Mouse (Mus musculus) lung, embryonic 14.5 days (tissue): ENCODE results near the gene Cul9. TPM values are rescaled to one million over a fixed set of nuclear protein-coding genes. Genes with fewer than 3 reads are reported as not detected.

Experiments used
- ATAC-seq: fragments of 200-750 bp; cut with Nextera tagmentation; 2 replicates; pipeline ENCODE4 v1.8.0; 2017; ENCODE audit warnings: mild to moderate bottlenecking, moderate TSS enrichment, moderate library complexity; ENCODE audit not compliant: insufficient read depth
- DNase-seq: peaks from one replicate; pipeline ENCODE4 v3.0.0-alpha.2; 2015
- H3K27ac ChIP-seq: fragments of 300-500 bp; sonication (generic); 2 replicates; pipeline ENCODE4 v1.5.1; 2014; ENCODE audit warnings: low read depth, mild to moderate bottlenecking, moderate library complexity
- H3K27me3 ChIP-seq: fragments of 300-500 bp; sonication (generic); 2 replicates; pipeline ENCODE4 v1.6.1; 2014; ENCODE audit warnings: low read length, control low read depth; ENCODE audit not compliant: insufficient read depth
- H3K36me3 ChIP-seq: fragments of 300-500 bp; sonication (generic); 2 replicates; pipeline ENCODE4 v1.6.1; 2014; ENCODE audit warnings: control low read depth; ENCODE audit not compliant: insufficient read depth
- H3K4me1 ChIP-seq: fragments of 300-500 bp; sonication (generic); 2 replicates; pipeline ENCODE4 v1.6.1; 2014; ENCODE audit warnings: antibody characterized with exemption, control low read depth; ENCODE audit not compliant: insufficient read depth
- H3K4me2 ChIP-seq: fragments of 300-500 bp; sonication (generic); 2 replicates; pipeline ENCODE4 v1.6.1; 2014; ENCODE audit warnings: mild to moderate bottlenecking
- H3K4me3 ChIP-seq: fragments of 300-500 bp; sonication (generic); 2 replicates; pipeline ENCODE4 v1.5.1; 2014; ENCODE audit warnings: low read depth, low read length
- H3K9ac ChIP-seq: fragments of 300-500 bp; sonication (generic); 2 replicates; pipeline ENCODE4 v1.6.1; 2014
- H3K9me3 ChIP-seq: fragments of 300-500 bp; sonication (generic); 2 replicates; pipeline ENCODE4 v1.6.1; 2016; ENCODE audit warnings: low read depth, low read length, control low read depth
- CTCF ChIP-seq: IDR thresholded peaks from 2 replicates; pipeline ENCODE4 v1.5.1; 2016; ENCODE audit warnings: antibody characterized with exemption, low read depth
- WGBS: fragments of 180-500 bp; shearing (Covaris S2); extraction: QIAGEN DNeasy Blood & Tissue Kit; methylation state at CpG from one replicate; pipeline ENCODE4 v1.1.7; 2014; 5-methylcytosine and 5-hydroxymethylcytosine counted together
- polyA plus RNA-seq: library from polyadenylated mRNA; unstranded; fragments of >200 nt; fragmentation: Nextera tagmentation; extraction: Ambion mirVana; gene quantifications from 2 replicates; pipeline ENCODE4 v1.2.1, GENCODE M21; 2014

Gene Cul9
- polyA plus RNA-seq: 2.8 and 2.9 TPM in 2 replicates

DNA sequence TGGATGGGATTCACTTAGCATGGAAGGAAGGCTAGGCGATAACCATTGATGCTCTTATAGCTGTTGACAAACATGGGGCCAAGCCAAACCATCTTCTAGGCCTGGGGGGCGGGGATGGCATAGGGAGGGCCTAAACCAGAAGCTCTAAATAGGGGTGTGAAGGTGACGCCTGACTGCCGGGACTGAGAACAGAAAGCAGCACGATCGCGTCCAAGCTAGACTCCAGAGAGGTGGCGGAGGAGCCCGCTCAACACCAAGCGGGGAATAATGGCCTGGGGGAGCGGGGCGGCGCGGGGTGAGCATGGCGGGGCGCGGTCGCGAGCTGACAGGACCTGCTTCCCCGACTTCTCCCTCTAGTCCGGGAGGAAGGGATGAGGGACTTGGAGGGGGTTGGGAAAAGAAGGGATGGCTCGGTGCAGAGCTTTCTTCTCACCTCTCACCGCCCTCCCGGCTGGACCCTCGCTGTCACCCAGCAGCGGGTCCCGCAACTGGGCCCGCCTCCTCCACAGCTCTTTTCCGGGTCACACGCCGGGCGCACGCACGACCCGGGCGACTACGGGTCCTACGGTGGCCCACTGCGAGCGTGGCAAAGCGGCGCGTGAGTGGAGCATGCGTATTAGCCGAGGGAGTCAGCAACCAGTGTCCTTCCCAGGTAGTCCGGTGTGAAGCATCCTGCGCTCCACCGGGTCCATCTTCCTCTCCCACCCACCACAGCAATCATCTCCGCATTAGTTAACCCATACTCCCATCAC, at the start of gene Cul9:
Gene Cul9, minus strand, starts transcription at position 576 of the 752 bp plus-strand sequence.
- Histone ChIP-seq H3K4me1 (no peaks in the 10 kb centered on the region; the same call in 1 of the 2 replicates), H3K27me3 (peaks cover 5% of the 10 kb centered on the region; the same call in 1 of the 2 replicates), H3K9me3 (no peaks in the 10 kb centered on the region), H3K4me3 (peak within 1 kb of the TSS; percentile 46), H3K27ac (no peak within 1 kb of the TSS), H3K4me2 (peak within 1 kb of the TSS; percentile 79), H3K9ac (peak within 1 kb of the TSS; percentile 49), H3K36me3 (peaks cover 42% of the 10 kb centered on the region)
- ATAC-seq (peak; percentile 56), DNase-seq (peak; percentile 73)
- no peak for TF ChIP-seq CTCF
- 3% methylated on average over 48 of the region's 49 CpGs for WGBS

DNA sequence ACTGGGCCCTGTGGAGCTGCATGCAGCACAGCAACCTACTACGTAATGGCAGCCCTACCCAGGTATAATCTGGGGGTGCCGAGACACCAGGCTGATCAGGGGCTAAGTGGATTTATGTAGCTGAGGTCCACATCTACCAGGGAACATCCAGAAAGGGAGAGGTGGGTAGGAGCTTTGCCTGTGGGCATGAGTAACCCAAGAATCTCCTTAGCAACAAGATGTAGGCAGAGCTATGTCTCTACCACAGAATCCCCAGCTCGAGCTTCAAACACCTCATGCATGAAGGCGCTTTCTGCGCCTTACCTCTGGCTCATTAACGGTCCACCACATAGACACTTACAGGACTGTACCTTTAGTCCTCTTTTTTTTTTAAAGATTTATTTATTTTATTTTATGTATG, 49.1 kb upstream of the Cul9 start:
- TF ChIP-seq CTCF: no peak
- no peak overlapping the region for H3K4me2 ChIP-seq
- H3K27ac ChIP-seq: 0 out of 2 replicates have a peak overlapping the region, but pooled peaks have one; percentile 18
- no peaks in the 10 kb centered on the region for H3K27me3 ChIP-seq
- H3K4me3 ChIP-seq: no peak overlapping the region
- 79% methylated on average over 6 of the region's 6 CpGs for WGBS
- H3K9ac ChIP-seq: no peak overlapping the region
- H3K4me1 ChIP-seq: no peaks in the 10 kb centered on the region
- no peak for DNase-seq
- ATAC-seq: no peak
- H3K36me3 ChIP-seq: peaks cover 24% of the 10 kb centered on the region
- H3K9me3 ChIP-seq: no peaks in the 10 kb centered on the region

- H3K9me3 ChIP-seq: no peaks in the 10 kb centered on the region
- ATAC-seq (no peak), DNase-seq (no peak)
- peaks cover 31% of the 10 kb centered on the region for H3K36me3 ChIP-seq
- WGBS: 32% methylated on average over 9 of the region's 9 CpGs
- H3K4me2 ChIP-seq: no peak overlapping the region
- H3K9ac ChIP-seq: no peak overlapping the region
- no peaks in the 10 kb centered on the region for H3K4me1 ChIP-seq
- H3K27ac ChIP-seq: no peak overlapping the region; the same call in 1 of the 2 replicates
- no peak for TF ChIP-seq CTCF
- no peak overlapping the region for H3K4me3 ChIP-seq
- no peaks in the 10 kb centered on the region for H3K27me3 ChIP-seq
These were observed 48.4 kb upstream of the Cul9 start for GRCm38 (mm10) chr17:46594606-46595005.

DNA sequence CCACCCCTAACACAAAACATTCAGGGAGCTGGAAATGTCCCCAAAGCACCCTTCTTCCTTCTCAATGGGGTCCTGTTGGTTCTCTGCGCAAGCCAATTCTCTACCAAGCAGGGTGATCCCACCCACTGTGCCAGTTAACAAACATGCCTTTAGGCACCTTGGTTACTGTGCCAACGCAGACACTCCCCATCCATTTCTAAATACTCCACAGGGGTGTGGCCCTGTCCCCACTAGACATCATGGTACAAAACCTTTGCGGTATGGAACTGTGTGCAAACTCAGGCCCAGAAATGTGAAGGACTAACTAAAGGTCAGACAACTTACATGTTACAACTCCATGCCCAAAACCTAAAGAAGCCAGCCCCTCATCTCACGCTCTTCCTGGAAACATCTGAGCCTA, 46.9 kb upstream of the Cul9 start:
- WGBS: 83% methylated on average over 4 of the region's 4 CpGs
- Histone ChIP-seq H3K27ac (no peak overlapping the region), H3K4me1 (no peaks in the 10 kb centered on the region), H3K36me3 (peaks cover 45% of the 10 kb centered on the region), H3K27me3 (no peaks in the 10 kb centered on the region), H3K4me2 (no peak overlapping the region), H3K9me3 (no peaks in the 10 kb centered on the region), H3K4me3 (no peak overlapping the region), H3K9ac (no peak overlapping the region)
- ATAC-seq (0 out of 2 replicates have a peak, but pooled peaks have one; percentile 29), DNase-seq (no peak)
- no peak for TF ChIP-seq CTCF

DNA sequence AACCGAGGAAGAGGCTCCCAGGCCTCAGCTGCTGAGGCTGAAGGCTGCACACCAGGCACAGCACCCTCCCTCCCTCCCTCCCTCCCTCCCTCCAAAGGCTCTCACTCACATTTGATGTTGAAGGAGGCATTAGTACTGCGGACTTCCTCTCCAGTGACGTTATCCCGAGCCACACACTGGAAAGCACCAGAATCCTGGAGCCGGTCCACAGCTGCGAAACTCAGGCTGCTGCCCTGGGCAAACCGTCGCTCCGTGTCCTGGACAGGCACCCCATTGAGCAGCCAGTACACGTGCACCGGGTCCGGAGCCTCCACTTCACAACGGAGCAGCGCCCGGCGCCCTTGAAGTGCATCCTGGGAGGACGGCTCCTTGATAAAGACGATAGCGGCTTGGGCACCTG, 45.2 kb upstream of the Cul9 start:
- WGBS: 70% methylated on average over 19 of the region's 19 CpGs
- no peak for TF ChIP-seq CTCF
- H3K4me1 ChIP-seq: no peaks in the 10 kb centered on the region
- H3K9ac ChIP-seq: no peak overlapping the region
- H3K4me3 ChIP-seq: no peak overlapping the region
- 0 out of 2 replicates have a peak overlapping the region, but pooled peaks have one; percentile 3 for H3K4me2 ChIP-seq
- no peaks in the 10 kb centered on the region for H3K27me3 ChIP-seq
- H3K27ac ChIP-seq: no peak overlapping the region; the same call in 1 of the 2 replicates
- peaks cover 49% of the 10 kb centered on the region for H3K36me3 ChIP-seq
- 0 out of 2 replicates have a peak, but pooled peaks have one; percentile 15 for ATAC-seq
- peak; percentile 29 for DNase-seq
- H3K9me3 ChIP-seq: no peaks in the 10 kb centered on the region

DNA sequence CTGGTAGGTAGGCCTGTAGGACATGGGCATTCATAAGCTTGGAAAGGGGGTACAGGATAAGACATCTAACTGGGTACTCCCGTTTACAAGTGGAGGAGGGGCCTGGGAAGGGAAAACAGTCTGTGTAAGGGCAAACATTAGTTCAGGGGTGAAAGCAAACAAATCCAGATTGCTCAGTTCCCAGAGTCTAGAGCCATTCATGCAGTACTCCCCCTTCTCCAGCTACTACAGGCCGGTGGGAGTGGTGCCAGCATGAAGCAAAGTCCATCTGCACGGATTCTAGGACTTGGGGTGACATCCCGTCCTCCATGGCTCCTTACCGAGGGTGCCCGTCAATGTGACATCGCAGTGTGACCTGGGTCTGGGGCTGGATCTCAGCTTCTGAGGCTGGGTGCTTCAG, 44.3 kb upstream of the Cul9 start:
- ATAC-seq (no peak), DNase-seq (no peak)
- H3K27ac ChIP-seq: no peak overlapping the region
- H3K4me2 ChIP-seq: no peak overlapping the region
- H3K36me3 ChIP-seq: peaks cover 59% of the 10 kb centered on the region
- H3K9me3 ChIP-seq: no peaks in the 10 kb centered on the region
- no peak overlapping the region for H3K4me3 ChIP-seq
- no peak overlapping the region for H3K9ac ChIP-seq
- 74% methylated on average over 7 of the region's 7 CpGs for WGBS
- TF ChIP-seq CTCF: no peak
- no peaks in the 10 kb centered on the region for H3K4me1 ChIP-seq
- no peaks in the 10 kb centered on the region for H3K27me3 ChIP-seq

GRCm38 (mm10) chr17:46589635-46590314, 43.6 kb upstream of the Cul9 start:
- no peak for TF ChIP-seq CTCF
- Histone ChIP-seq H3K4me2 (no peak overlapping the region), H3K4me1 (no peaks in the 10 kb centered on the region), H3K4me3 (no peak overlapping the region), H3K9ac (no peak overlapping the region), H3K27ac (no peak overlapping the region), H3K36me3 (peaks cover 65% of the 10 kb centered on the region), H3K27me3 (no peaks in the 10 kb centered on the region), H3K9me3 (no peaks in the 10 kb centered on the region)
- DNase-seq (peak; percentile 24), ATAC-seq (no peak)
- WGBS: 83% methylated on average over 16 of the region's 16 CpGs
